Mouse (Mus musculus): ENCODE results near the gene Crip1. TPM values are rescaled to one million over a fixed set of nuclear protein-coding genes. Genes with fewer than 3 reads are reported as not detected.
A peak's percentile ranks its signal among the peaks of the same experiment; 100 is the strongest.
"Not testable (repeated sequence)": the region's sequence is repeated elsewhere in the genome, so short reads cannot be mapped to it uniquely, and the experiment has no call there.

Gene Crip1
- polyA plus RNA-seq, 1 experiment from 2014 or later = 293 TPM

GRCm38 (mm10) chr12:113188349-113189055 is 42.4 kb downstream of the Crip1 start:
- peaks cover 22% of the 10 kb centered on the region for H3K4me1 ChIP-seq (ENCODE audit: insufficient read depth, low read length)
- no peak for ATAC-seq (ENCODE audit: low FRiP score, low TSS enrichment)
- H3K27me3 ChIP-seq (ENCODE audit: insufficient read depth, low read length) = peaks cover 11% of the 10 kb centered on the region
- H3K9ac ChIP-seq (replicated peaks; ENCODE audit: low read length) = no peak overlapping the region
- H3K36me3 ChIP-seq (ENCODE audit: insufficient read depth, low read length) = 0 out of 2 replicates have a peak, but pooled peaks cover 11% of the 10 kb centered on the region
- H3K27ac ChIP-seq (ENCODE audit: low read length) = no peak overlapping the region
- H3K4me3 ChIP-seq (ENCODE audit: low read length) = peak overlapping the region; percentile 46
- H3K9me3 ChIP-seq (ENCODE audit: low read length) = no peaks in the 10 kb centered on the region
- 91% methylated on average over 51 of the region's 51 CpGs for WGBS
- H3K4me2 ChIP-seq (replicated peaks; ENCODE audit: low read depth, low read length) = peak overlapping the region; percentile 83

- Histone ChIP-seq H3K27ac (ENCODE audit: low read length) (no peak overlapping the region), H3K27me3 (ENCODE audit: insufficient read depth, low read length) (no peaks in the 10 kb centered on the region), H3K9me3 (ENCODE audit: low read length) (no peaks in the 10 kb centered on the region), H3K4me2 (replicated peaks; ENCODE audit: low read depth, low read length) (no peak overlapping the region), H3K4me1 (ENCODE audit: insufficient read depth, low read length) (no peaks in the 10 kb centered on the region), H3K4me3 (ENCODE audit: low read length) (no peak overlapping the region), H3K36me3 (ENCODE audit: insufficient read depth, low read length) (0 out of 2 replicates have a peak, but pooled peaks cover 10% of the 10 kb centered on the region), H3K9ac (replicated peaks; ENCODE audit: low read length) (no peak overlapping the region)
- no peak for ATAC-seq (ENCODE audit: low FRiP score, low TSS enrichment)
- WGBS = 46% methylated on average over 2 of the region's 2 CpGs
These were observed 47.3 kb downstream of the Crip1 start for GRCm38 (mm10) chr12:113193423-113193822.

GRCm38 (mm10) chr12:113199132-113199531 is 53.0 kb downstream of the Crip1 start:
- not testable (repeated sequence) for H3K27me3 ChIP-seq (ENCODE audit: insufficient read depth, low read length); H3K4me1 ChIP-seq (ENCODE audit: insufficient read depth, low read length); H3K4me2 ChIP-seq (replicated peaks; ENCODE audit: low read depth, low read length); H3K9me3 ChIP-seq (ENCODE audit: low read length); H3K4me3 ChIP-seq (ENCODE audit: low read length); H3K27ac ChIP-seq (ENCODE audit: low read length); ATAC-seq (ENCODE audit: low FRiP score, low TSS enrichment); H3K36me3 ChIP-seq (ENCODE audit: insufficient read depth, low read length); H3K9ac ChIP-seq (replicated peaks; ENCODE audit: low read length)
- 94% methylated on average over 3 of the region's 6 CpGs for WGBS

GRCm38 (mm10) chr12:113201301-113201700 is 55.2 kb downstream of the Crip1 start:
- Histone ChIP-seq H3K4me1 (ENCODE audit: insufficient read depth, low read length) (no peaks in the 10 kb centered on the region), H3K4me2 (replicated peaks; ENCODE audit: low read depth, low read length) (no peak overlapping the region), H3K4me3 (ENCODE audit: low read length) (no peak overlapping the region), H3K27me3 (ENCODE audit: insufficient read depth, low read length) (no peaks in the 10 kb centered on the region), H3K9ac (replicated peaks; ENCODE audit: low read length) (no peak overlapping the region), H3K27ac (ENCODE audit: low read length) (no peak overlapping the region), H3K36me3 (ENCODE audit: insufficient read depth, low read length) (no peaks in the 10 kb centered on the region), H3K9me3 (ENCODE audit: low read length) (peaks cover 5% of the 10 kb centered on the region; the same call in 1 of the 2 replicates)
- WGBS = 94% methylated on average over 4 of the region's 4 CpGs
- no peak for ATAC-seq (ENCODE audit: low FRiP score, low TSS enrichment)

- Histone ChIP-seq H3K4me2 (replicated peaks; ENCODE audit: low read depth, low read length) (no peak overlapping the region), H3K36me3 (ENCODE audit: insufficient read depth, low read length) (no peaks in the 10 kb centered on the region), H3K4me3 (ENCODE audit: low read length) (no peak overlapping the region), H3K9ac (replicated peaks; ENCODE audit: low read length) (no peak overlapping the region), H3K27ac (ENCODE audit: low read length) (no peak overlapping the region), H3K27me3 (ENCODE audit: insufficient read depth, low read length) (no peaks in the 10 kb centered on the region), H3K4me1 (ENCODE audit: insufficient read depth, low read length) (no peaks in the 10 kb centered on the region), H3K9me3 (ENCODE audit: low read length) (peaks cover 5% of the 10 kb centered on the region; the same call in 1 of the 2 replicates)
- ATAC-seq (ENCODE audit: low FRiP score, low TSS enrichment) = no peak
These were observed 55.9 kb downstream of the Crip1 start for GRCm38 (mm10) chr12:113202008-113202407.

Other genes starting within 250 kb of the Crip1 start
- gene Jag2, start 216.5 kb upstream of the Crip1 start, polyA plus RNA-seq (2015; fragmentation: Nextera tagmentation; extraction: Ambion mirVana) = 2.2 and 2.5 TPM in 2 replicates
- gene Nudt14, start 204.2 kb upstream of the Crip1 start, polyA plus RNA-seq (2015; fragmentation: Nextera tagmentation; extraction: Ambion mirVana) = 99.1 and 104 TPM in 2 replicates
- 29.4 and 30.6 TPM in 2 replicates for gene Btbd6, start 169.8 kb upstream of the Crip1 start, polyA plus RNA-seq (2015; fragmentation: Nextera tagmentation; extraction: Ambion mirVana)
- gene Brf1, start 145.6 kb upstream of the Crip1 start, polyA plus RNA-seq (2015; fragmentation: Nextera tagmentation; extraction: Ambion mirVana) = 70.1 and 71.5 TPM in 2 replicates
- gene Pacs2, start 131.8 kb upstream of the Crip1 start, polyA plus RNA-seq (2015; fragmentation: Nextera tagmentation; extraction: Ambion mirVana) = 13.3 and 13.8 TPM in 2 replicates
- not detected in 2 replicates for gene Tex22, start 71.8 kb upstream of the Crip1 start, polyA plus RNA-seq (2015; fragmentation: Nextera tagmentation; extraction: Ambion mirVana)
- 15.4 and 15.9 TPM in 2 replicates for gene Mta1, start 48.0 kb upstream of the Crip1 start, polyA plus RNA-seq (2015; fragmentation: Nextera tagmentation; extraction: Ambion mirVana)
- 244 and 263 TPM in 2 replicates for gene Crip2, start 6.1 kb upstream of the Crip1 start, polyA plus RNA-seq (2015; fragmentation: Nextera tagmentation; extraction: Ambion mirVana)
- 38.2 and 45.5 TPM in 2 replicates for gene Tedc1, start 10.1 kb downstream of the Crip1 start, polyA plus RNA-seq (2015; fragmentation: Nextera tagmentation; extraction: Ambion mirVana)
- 8.6 and 10.9 TPM in 2 replicates for gene Tmem121, start 39.6 kb downstream of the Crip1 start, polyA plus RNA-seq (2015; fragmentation: Nextera tagmentation; extraction: Ambion mirVana)